Mouse (Mus musculus) heart, postnatal 0 days (tissue): ENCODE measurements around the gene Smarcb1.

Source experiments
- CTCF ChIP-seq: IDR thresholded peaks from 2 replicates; pipeline ENCODE4 v1.5.1; 2016; ENCODE audit warnings: antibody characterized with exemption, control low read depth, low read depth
- EP300 ChIP-seq: IDR thresholded peaks from 2 replicates; pipeline ENCODE4 v1.6.1; 2016; ENCODE audit warnings: antibody characterized with exemption, low read depth

- TF ChIP-seq CTCF, result no peak
- no peak for TF ChIP-seq EP300
Observed at GRCm38 (mm10) chr10:75859107-75859746, 62.2 kb downstream of the Smarcb1 start.
